Mouse (Mus musculus): ENCODE results near the gene 1700029F12Rik. TPM values are rescaled to one million over a fixed set of nuclear protein-coding genes. Genes with fewer than 3 reads are reported as not detected.

Gene 1700029F12Rik
- polyA plus RNA-seq, 1 experiment from 2014 or later, result not detected

Other genes starting within 250 kb of the 1700029F12Rik start
- 0.18 and 0.42 TPM in 2 replicates for gene Gcnt4, start 109.7 kb downstream of the 1700029F12Rik start, polyA plus RNA-seq (2014; fragmentation: Nextera tagmentation; extraction: Ambion mirVana)
- gene Fam169a, start 32.9 kb upstream of the 1700029F12Rik start, polyA plus RNA-seq (2014; fragmentation: Nextera tagmentation; extraction: Ambion mirVana), result 3.0 and 3.2 TPM in 2 replicates
- 3.6 and 5.4 TPM in 2 replicates for gene Gm6169, start 64.9 kb upstream of the 1700029F12Rik start, polyA plus RNA-seq (2014; fragmentation: Nextera tagmentation; extraction: Ambion mirVana)
- gene Gfm2, start 103.6 kb upstream of the 1700029F12Rik start, polyA plus RNA-seq (2014; fragmentation: Nextera tagmentation; extraction: Ambion mirVana), result 21.7 and 23.1 TPM in 2 replicates
- gene Nsa2, start 103.6 kb upstream of the 1700029F12Rik start, polyA plus RNA-seq (2014; fragmentation: Nextera tagmentation; extraction: Ambion mirVana), result 74.3 and 77.3 TPM in 2 replicates
- gene Hexb, start 164.0 kb upstream of the 1700029F12Rik start, polyA plus RNA-seq (2014; fragmentation: Nextera tagmentation; extraction: Ambion mirVana), result 44.4 and 46.0 TPM in 2 replicates
- 9.5 TPM in 2 replicates for gene Enc1, start 206.7 kb upstream of the 1700029F12Rik start, polyA plus RNA-seq (2014; fragmentation: Nextera tagmentation; extraction: Ambion mirVana)

All from embryonic facial prominence, embryonic 14.5 days (tissue).